Mouse (Mus musculus) thymus, adult 2 months (tissue): ENCODE data around the gene Cntnap2. TPM values are rescaled to one million over a fixed set of nuclear protein-coding genes. Genes with fewer than 3 reads are reported as not detected.

ENCODE experiments used
- DNase-seq: peaks from one replicate; pipeline ENCODE4 v3.0.0; 2021
- H3K27ac ChIP-seq: fragments of 200-500 bp; 2 replicates; pipeline ENCODE4 v1.5.1; 2012; ENCODE audit warnings: low read length, control low read depth; ENCODE audit not compliant: control insufficient read depth, insufficient read depth
- H3K27me3 ChIP-seq: fragments of 200-500 bp; 2 replicates; pipeline ENCODE4 v1.6.1; 2012; ENCODE audit warnings: mild to moderate bottlenecking, low read length, moderate library complexity, mixed read lengths; ENCODE audit not compliant: control insufficient read depth, insufficient read depth
- H3K36me3 ChIP-seq: fragments of 200-500 bp; 2 replicates; pipeline ENCODE4 v1.6.1; 2012; ENCODE audit warnings: mild to moderate bottlenecking, low read length, moderate library complexity; ENCODE audit not compliant: control insufficient read depth, insufficient read depth
- H3K4me1 ChIP-seq: fragments of 200-500 bp; replicated peaks from 2 replicates; pipeline ENCODE4 v1.6.1; 2012; ENCODE audit warnings: low read length; ENCODE audit not compliant: control insufficient read depth, insufficient read depth
- H3K4me3 ChIP-seq: fragments of 200-500 bp; 2 replicates; pipeline ENCODE4 v1.5.1; 2012; ENCODE audit warnings: mild to moderate bottlenecking, low read length, control low read depth, moderate library complexity; ENCODE audit not compliant: control insufficient read depth, insufficient read depth
- CTCF ChIP-seq: fragments of 200-500 bp; IDR thresholded peaks from 2 replicates; pipeline ENCODE4 v1.5.1; 2012; ENCODE audit warnings: mild to moderate bottlenecking, control low read depth, low read length, moderate library complexity, borderline replicate concordance; ENCODE audit not compliant: control insufficient read depth, poor library complexity, insufficient read depth; ENCODE audit errors: extremely low read depth
- POLR2A ChIP-seq: fragments of 200-500 bp; IDR thresholded peaks from 2 replicates; pipeline ENCODE4 v1.6.1; 2012; ENCODE audit warnings: mild to moderate bottlenecking, low read length, control low read depth, moderate library complexity; ENCODE audit not compliant: control insufficient read depth, poor library complexity, insufficient read depth; ENCODE audit errors: extremely low read depth
- WGBS: fragments of 180-500 bp; shearing (Covaris S2); methylation state at CpG from one replicate; pipeline ENCODE4 v1.1.7; 2018; 5-methylcytosine and 5-hydroxymethylcytosine counted together
- polyA plus RNA-seq: library from polyadenylated mRNA; depleted of rRNA; stranded (reverse); fragments of >200 nt; gene quantifications from 2 replicates; pipeline ENCODE4 v1.2.3, GENCODE M21; 2012

Gene Cntnap2
- polyA plus RNA-seq, 1 experiment, result 1.0 TPM

DNA sequence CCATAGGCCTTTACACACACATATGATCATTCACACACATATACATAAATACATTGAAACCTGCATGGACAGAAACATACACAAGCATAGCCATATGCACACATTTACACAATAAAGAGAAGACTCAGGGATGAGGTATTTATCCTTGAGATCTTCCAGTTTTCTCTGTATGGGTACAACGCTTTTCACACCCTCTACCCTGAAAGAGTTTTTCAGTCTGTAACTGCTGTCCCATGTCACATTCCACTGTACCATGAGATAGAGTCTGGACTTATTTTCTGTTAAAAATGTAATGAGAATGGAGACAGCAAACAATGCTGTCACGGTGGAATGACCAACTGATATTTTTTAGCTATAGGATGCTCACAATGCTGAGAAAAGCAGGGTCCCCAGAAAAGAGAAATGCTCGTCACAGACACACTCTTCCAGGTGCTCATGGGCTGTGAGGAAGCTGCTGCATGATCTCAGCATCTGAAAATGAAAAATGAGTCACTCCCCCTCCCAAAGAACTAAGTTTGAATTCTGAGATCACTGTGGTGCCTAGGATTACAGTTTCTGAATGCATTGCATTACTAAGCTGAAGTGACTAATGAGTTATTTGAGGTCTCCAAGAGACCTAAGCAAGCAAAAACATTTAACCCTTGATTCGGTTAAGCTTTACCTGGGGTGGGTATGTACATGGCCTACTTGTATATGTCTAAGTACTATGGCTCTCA lies 782.6 kb downstream of the Cntnap2 start:
- Histone ChIP-seq H3K4me1 (no peaks in the 10 kb centered on the region), H3K4me3 (no peak overlapping the region), H3K36me3 (no peaks in the 10 kb centered on the region), H3K27me3 (no peaks in the 10 kb centered on the region), H3K27ac (no peak overlapping the region)
- no peak for DNase-seq
- TF ChIP-seq POLR2A (no peak), CTCF (no peak)
- 87% methylated on average over 4 of the region's 4 CpGs for WGBS

DNA sequence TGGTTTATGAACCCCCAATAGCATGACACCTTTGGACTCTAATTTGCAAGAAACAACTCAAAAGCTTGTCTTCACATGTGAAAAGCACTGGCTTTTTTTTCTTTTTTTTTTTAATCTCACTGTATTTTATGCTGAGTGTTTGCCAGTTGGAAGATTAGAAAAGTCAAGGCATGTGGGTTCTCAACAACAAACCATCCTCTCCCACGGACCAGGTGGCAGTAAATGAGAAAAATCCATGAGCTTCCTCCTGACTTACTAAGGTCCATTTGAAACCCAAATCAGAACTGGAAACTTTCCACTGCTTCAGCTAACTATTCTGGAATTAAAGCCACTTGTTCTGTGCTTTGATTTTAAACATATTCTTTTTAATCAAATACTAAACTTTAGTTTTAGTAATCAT lies 784.6 kb downstream of the Cntnap2 start:
- Histone ChIP-seq H3K27me3 (no peaks in the 10 kb centered on the region), H3K4me1 (no peaks in the 10 kb centered on the region), H3K36me3 (no peaks in the 10 kb centered on the region), H3K4me3 (no peak overlapping the region), H3K27ac (no peak overlapping the region)
- TF ChIP-seq POLR2A, result no peak
- TF ChIP-seq CTCF, result no peak
- WGBS, result 77% methylated on average over 1 of the region's 1 CpGs
- no peak for DNase-seq

DNA sequence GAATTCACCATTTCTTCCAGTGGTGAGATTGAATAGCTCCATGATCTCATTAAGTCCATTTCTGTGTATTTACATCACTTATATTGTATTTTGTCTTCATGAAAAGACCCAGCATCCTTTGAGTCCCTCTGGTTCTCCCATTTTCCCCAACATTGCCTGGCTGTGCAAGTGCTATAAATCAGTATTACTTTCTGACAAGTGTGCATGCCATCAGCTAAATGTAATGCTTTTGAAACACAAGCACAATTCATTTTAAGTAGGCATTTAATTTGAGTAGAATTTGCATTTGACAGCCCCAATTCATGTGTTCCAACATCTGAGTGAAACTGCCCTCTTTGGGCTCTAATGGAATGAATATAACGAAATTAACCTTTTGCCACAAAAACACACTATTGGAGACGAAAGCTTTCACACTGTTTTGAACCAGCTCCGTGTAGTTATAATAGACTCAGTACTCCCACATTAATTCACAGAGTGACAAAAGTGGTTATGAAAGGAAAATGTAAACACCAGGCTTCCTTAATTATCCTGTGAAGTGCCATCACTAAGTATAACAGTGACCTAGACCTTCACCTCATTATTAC lies 812.3 kb downstream of the Cntnap2 start:
- 83% methylated on average over 3 of the region's 3 CpGs for WGBS

DNA sequence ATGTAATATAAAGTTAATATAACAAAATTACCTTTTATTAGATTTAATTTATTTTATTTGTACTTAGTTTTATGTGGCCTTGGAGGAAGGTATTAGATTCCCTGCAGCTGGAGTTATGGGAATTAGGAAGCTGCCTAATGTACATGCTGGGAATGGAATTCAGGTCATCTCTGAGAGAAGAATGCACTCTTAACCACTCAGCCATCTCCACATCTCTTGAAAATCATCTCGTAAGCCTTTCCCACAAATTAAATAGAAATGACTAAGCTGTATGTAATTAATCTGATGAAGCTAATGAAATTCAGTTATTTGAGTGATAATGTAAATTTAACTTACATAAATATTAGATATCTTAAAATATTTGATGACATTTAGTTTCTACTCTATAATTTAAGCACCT lies 826.3 kb downstream of the Cntnap2 start:
- Histone ChIP-seq H3K36me3 (no peaks in the 10 kb centered on the region), H3K27me3 (no peaks in the 10 kb centered on the region), H3K4me3 (no peak overlapping the region), H3K27ac (no peak overlapping the region), H3K4me1 (no peaks in the 10 kb centered on the region)
- WGBS, result 97% methylated on average over 1 of the region's 1 CpGs
- no peak for TF ChIP-seq POLR2A
- no peak for TF ChIP-seq CTCF
- DNase-seq, result no peak

More for the DNA sequence above, 812.3 kb downstream of the Cntnap2 start:
- no peaks in the 10 kb centered on the region for H3K27me3 ChIP-seq
- H3K36me3 ChIP-seq, result no peaks in the 10 kb centered on the region
- no peak overlapping the region for H3K27ac ChIP-seq
- no peak overlapping the region for H3K4me3 ChIP-seq
- no peaks in the 10 kb centered on the region for H3K4me1 ChIP-seq
- DNase-seq, result no peak
- TF ChIP-seq POLR2A (no peak), CTCF (no peak)

DNA sequence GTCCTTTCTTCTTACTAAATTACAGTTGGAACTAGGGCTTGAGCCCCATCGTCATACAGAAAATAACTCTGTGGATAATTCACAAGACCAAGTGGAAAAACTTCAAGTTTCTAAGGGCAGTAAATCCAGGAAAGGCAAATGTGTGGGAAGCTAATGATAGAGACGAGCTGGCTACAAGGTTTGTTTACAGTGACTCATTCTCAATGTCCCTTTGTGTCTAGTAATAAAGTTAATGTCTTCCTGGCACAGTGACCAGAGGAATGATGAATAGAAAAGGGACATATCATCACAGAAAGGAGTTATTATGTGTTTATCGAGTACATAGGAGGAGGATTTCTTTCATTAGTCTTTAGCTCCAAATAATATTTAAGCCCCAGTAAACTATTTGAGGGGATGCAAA lies 828.7 kb downstream of the Cntnap2 start:
- 81% methylated on average over 3 of the region's 3 CpGs for WGBS

DNA sequence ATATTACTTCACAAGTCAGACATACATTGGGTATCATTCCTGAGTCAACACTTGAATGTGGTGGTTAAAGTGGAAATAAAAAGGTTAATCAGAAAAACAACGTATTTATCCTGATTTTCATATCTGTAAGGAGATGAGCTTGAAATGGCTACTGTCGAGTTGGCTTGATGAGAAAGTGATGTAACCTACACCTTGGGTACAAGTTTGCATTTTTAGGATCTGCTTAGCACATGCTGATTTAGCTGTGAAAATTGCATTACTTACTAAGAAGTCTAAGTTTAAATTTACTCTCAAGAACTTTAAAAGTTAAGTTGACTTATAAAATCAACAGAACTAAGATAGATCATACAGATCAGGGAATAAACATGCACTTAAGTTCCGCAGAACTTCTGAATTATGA lies 879.1 kb downstream of the Cntnap2 start:
- 85% methylated on average over 3 of the region's 3 CpGs for WGBS
- Histone ChIP-seq H3K27me3 (no peaks in the 10 kb centered on the region), H3K4me3 (no peak overlapping the region), H3K27ac (no peak overlapping the region), H3K4me1 (no peaks in the 10 kb centered on the region), H3K36me3 (no peaks in the 10 kb centered on the region)
- DNase-seq, result no peak
- no peak for TF ChIP-seq CTCF
- TF ChIP-seq POLR2A, result no peak

More for the DNA sequence above, 828.7 kb downstream of the Cntnap2 start:
- Histone ChIP-seq H3K27ac (no peak overlapping the region), H3K36me3 (no peaks in the 10 kb centered on the region), H3K27me3 (no peaks in the 10 kb centered on the region), H3K4me3 (no peak overlapping the region), H3K4me1 (no peaks in the 10 kb centered on the region)
- no peak for DNase-seq
- TF ChIP-seq POLR2A, result no peak
- no peak for TF ChIP-seq CTCF

DNA sequence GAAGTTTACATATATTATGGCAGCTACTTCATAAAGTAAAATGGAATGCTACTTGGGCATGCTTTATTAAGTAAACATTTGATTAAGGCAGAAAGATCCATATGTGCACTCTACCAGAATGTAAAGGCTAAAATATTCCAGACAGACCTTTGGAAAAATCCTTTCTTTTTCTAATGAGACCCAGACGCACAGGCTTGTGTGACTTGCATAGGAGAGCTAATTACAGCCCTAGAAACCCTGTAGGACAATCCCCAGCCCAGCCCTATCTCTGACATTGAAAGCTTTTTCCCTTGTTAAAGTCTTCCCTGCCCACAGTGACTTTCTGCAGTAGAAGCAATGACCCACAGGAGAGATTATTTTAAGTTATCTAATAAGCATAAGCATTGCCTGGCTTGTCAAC lies 879.6 kb downstream of the Cntnap2 start:
- H3K4me3 ChIP-seq, result no peak overlapping the region
- H3K27me3 ChIP-seq, result no peaks in the 10 kb centered on the region
- 87% methylated on average over 1 of the region's 1 CpGs for WGBS
- DNase-seq, result no peak
- TF ChIP-seq CTCF (no peak), POLR2A (no peak)
- H3K4me1 ChIP-seq, result no peaks in the 10 kb centered on the region
- H3K27ac ChIP-seq, result no peak overlapping the region
- no peaks in the 10 kb centered on the region for H3K36me3 ChIP-seq
